Mouse (Mus musculus) central nervous system, embryonic 18 days (tissue): ENCODE data around the gene Dcun1d2. TPM values are rescaled to one million over a fixed set of nuclear protein-coding genes. Genes with fewer than 3 reads are reported as not detected.

ENCODE experiments used
- polyA plus RNA-seq: library from polyadenylated mRNA; depleted of rRNA; stranded (reverse); fragments of >200 nt; gene quantifications from 2 replicates; pipeline ENCODE4 v1.2.3, GENCODE M21; 2012; rRNA removed

Gene Dcun1d2
- 46.3 and 48.8 TPM in 2 replicates for polyA plus RNA-seq

GRCm38 (mm10) chr8:13287692-13288623 is at the start of gene Dcun1d2, which contains the start of gene Tmco3:
Gene Dcun1d2 (minus strand): TSS chr8:13288131.
Gene Tmco3 (plus strand): TSS chr8:13288190.

DNA sequence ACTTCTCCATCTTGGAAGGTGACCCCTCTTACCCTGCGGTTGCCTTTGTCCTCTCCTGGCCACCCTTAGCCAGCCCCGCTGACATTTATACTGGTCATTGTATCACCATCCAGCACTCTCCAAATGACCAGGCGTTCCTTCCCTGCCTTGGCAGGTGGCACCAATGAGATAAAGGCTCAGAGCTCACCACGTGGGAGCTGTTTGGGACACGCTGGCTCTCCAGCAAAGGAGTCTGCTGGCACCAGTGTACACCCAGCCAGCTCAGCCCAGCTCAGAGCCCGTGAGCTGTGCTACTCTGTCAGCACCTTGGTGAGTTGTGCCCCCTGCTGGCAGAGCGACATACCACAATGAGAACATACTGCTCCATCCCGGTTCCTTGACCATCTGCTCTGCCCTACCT is 33.9 kb downstream of the Dcun1d2 start, which contains the start of gene Adprhl1:
Gene Adprhl1, minus strand, starts transcription at position 144 of the 400 bp plus-strand sequence.

Other genes starting within 250 kb of the Dcun1d2 start
- 0.17 and 0.28 TPM in 2 replicates for gene Proz, start 227.2 kb downstream of the Dcun1d2 start, polyA plus RNA-seq
- gene Pcid2, start 182.7 kb downstream of the Dcun1d2 start, polyA plus RNA-seq, result 32.4 and 34.2 TPM in 2 replicates
- gene Cul4a, start 182.5 kb downstream of the Dcun1d2 start, polyA plus RNA-seq, result 53.4 and 60.0 TPM in 2 replicates
- gene Lamp1, start 129.0 kb downstream of the Dcun1d2 start, polyA plus RNA-seq, result 300 and 305 TPM in 2 replicates
- gene Grtp1, start 87.5 kb downstream of the Dcun1d2 start, polyA plus RNA-seq, result 13.8 and 16.2 TPM in 2 replicates
- 0.19 and 1.1 TPM in 2 replicates for gene Adprhl1, start 34.0 kb downstream of the Dcun1d2 start, polyA plus RNA-seq
- gene Tmco3, start 59 bp upstream of the Dcun1d2 start, polyA plus RNA-seq, result 35.2 and 36.1 TPM in 2 replicates
- gene Tfdp1, start 50.6 kb upstream of the Dcun1d2 start, polyA plus RNA-seq, result 139 and 142 TPM in 2 replicates
- not detected in 2 replicates for gene Atp4b, start 108.7 kb upstream of the Dcun1d2 start, polyA plus RNA-seq
- gene Grk1, start 117.0 kb upstream of the Dcun1d2 start, polyA plus RNA-seq, result 0.03 TPM in 2 replicates
- gene Tmem255b, start 147.1 kb upstream of the Dcun1d2 start, polyA plus RNA-seq, result 0.75 and 0.94 TPM in 2 replicates
- gene Gas6, start 206.4 kb upstream of the Dcun1d2 start, polyA plus RNA-seq, result 52.8 and 58.1 TPM in 2 replicates